Mouse (Mus musculus): ENCODE results near the gene Bbs12. TPM values are rescaled to one million over a fixed set of nuclear protein-coding genes. Genes with fewer than 3 reads are reported as not detected.

Gene Bbs12
- total RNA-seq, 2 experiments from 2014 or later: 3.3 to 4.1 TPM

Other genes with a start within 250 kb of the Bbs12 start
- not detected for gene Adad1, start 249.0 kb upstream of the Bbs12 start, total RNA-seq (2021)
- gene Il2, start 186.6 kb upstream of the Bbs12 start, total RNA-seq (2021): not detected
- gene Il21, start 79.9 kb upstream of the Bbs12 start, total RNA-seq (2021): not detected
- gene Cetn4, start 154 bp downstream of the Bbs12 start, total RNA-seq (2021): 1 to 10 TPM; 9.3 TPM
- 1 to 10 TPM; 3.6 to 4.2 TPM for gene Fgf2, start 35.8 kb downstream of the Bbs12 start, total RNA-seq (2021)
- 10 to 100 TPM; 21.5 to 25.4 TPM for gene Spata5, start 107.3 kb downstream of the Bbs12 start, total RNA-seq (2021)
- 1 to 10 TPM; 6.8 to 8.8 TPM for gene Nudt6, start 107.7 kb downstream of the Bbs12 start, total RNA-seq (2021)